Mouse (Mus musculus): Measurements from ENCODE around the gene Txnip.

DNA sequence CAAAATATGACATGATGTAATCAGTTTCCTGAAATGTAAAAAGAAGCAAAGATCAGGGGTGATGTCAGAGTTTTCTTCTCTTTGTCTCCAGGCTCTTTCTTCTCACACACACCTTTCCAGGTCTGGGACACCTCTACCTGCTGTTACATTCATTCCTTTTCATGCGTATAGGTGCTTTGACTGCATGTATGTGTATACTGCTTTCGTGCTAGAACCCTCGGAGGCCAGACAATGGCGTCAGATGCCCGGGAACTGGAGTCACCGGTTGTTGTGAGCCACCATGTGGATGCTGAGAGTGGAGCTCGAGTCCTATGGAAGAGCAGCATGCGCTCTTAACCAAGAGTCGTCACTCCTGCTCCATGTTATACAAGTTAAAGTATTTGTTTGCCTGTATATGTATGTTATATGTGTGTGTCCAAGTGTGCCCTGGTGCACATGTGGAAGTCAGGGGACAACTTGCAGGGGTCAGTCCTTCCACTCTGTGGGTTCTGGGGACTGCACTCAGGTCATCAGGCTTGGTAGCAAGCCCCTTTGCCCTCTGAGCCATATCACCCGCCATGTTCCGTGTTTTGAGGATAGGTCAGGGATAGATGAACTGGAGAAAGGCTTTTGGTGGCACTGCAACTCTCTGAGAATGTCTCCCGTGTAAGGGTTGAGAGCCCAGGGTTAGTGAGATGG, 20.9 kb downstream of the Txnip start:
- TF ChIP-seq CTCF (IDR thresholded peaks at IDR 0.05) (peak; percentile 21), EP300 (IDR thresholded peaks at IDR 0.05) (no peak)
